Mouse (Mus musculus) limb, embryonic 14.5 days (tissue): ENCODE results near the gene Trpm3. TPM values are rescaled to one million over a fixed set of nuclear protein-coding genes. Genes with fewer than 3 reads are reported as not detected.

ENCODE experiments used
- ATAC-seq: fragments of 200-750 bp; cut with Nextera tagmentation; 2 replicates; pipeline ENCODE4 v1.8.0; 2017; ENCODE audit warnings: low read depth, moderate number of reproducible peaks, moderate TSS enrichment; ENCODE audit not compliant: low FRiP score
- DNase-seq: peaks from one replicate; pipeline ENCODE4 v3.0.0-alpha.2; 2015; ENCODE audit warnings: low spot score
- H3K27ac ChIP-seq: fragments of 300-500 bp; sonication (generic); replicated peaks from 2 replicates; pipeline ENCODE4 v1.5.1; 2014; ENCODE audit warnings: low read depth, mild to moderate bottlenecking, low read length, moderate library complexity, mixed read lengths
- H3K27me3 ChIP-seq: fragments of 300-500 bp; sonication (generic); 2 replicates; pipeline ENCODE4 v1.6.1; 2014; ENCODE audit warnings: low read length, mixed read lengths; ENCODE audit not compliant: control insufficient read depth, insufficient read depth
- H3K36me3 ChIP-seq: fragments of 300-500 bp; sonication (generic); 2 replicates; pipeline ENCODE4 v1.6.1; 2014; ENCODE audit warnings: mild to moderate bottlenecking, low read length, moderate library complexity, mixed read lengths; ENCODE audit not compliant: control insufficient read depth, insufficient read depth
- H3K4me1 ChIP-seq: fragments of 300-500 bp; sonication (generic); 2 replicates; pipeline ENCODE4 v1.6.1; 2014; ENCODE audit warnings: antibody characterized with exemption, low read length, mixed read lengths; ENCODE audit not compliant: control insufficient read depth, insufficient read depth
- H3K4me2 ChIP-seq: fragments of 300-500 bp; sonication (generic); replicated peaks from 2 replicates; pipeline ENCODE4 v1.6.1; 2014; ENCODE audit warnings: low read depth, mild to moderate bottlenecking, low read length, moderate library complexity; ENCODE audit not compliant: severe bottlenecking
- H3K4me3 ChIP-seq: fragments of 300-500 bp; sonication (generic); replicated peaks from 2 replicates; pipeline ENCODE4 v1.5.1; 2014; ENCODE audit warnings: low read length
- H3K9ac ChIP-seq: fragments of 300-500 bp; sonication (generic); 2 replicates; pipeline ENCODE4 v1.6.1; 2014; ENCODE audit warnings: mild to moderate bottlenecking, low read depth, low read length, moderate library complexity; ENCODE audit not compliant: severe bottlenecking
- H3K9me3 ChIP-seq: fragments of 300-500 bp; sonication (generic); 2 replicates; pipeline ENCODE4 v1.6.1; 2016; ENCODE audit warnings: low read length; ENCODE audit not compliant: control insufficient read depth
- POLR2A ChIP-seq: fragments of 200-500 bp; IDR thresholded peaks from 2 replicates; pipeline ENCODE4 v1.8.0; 2012; ENCODE audit warnings: inconsistent platforms, mild to moderate bottlenecking, moderate library complexity, borderline replicate concordance; ENCODE audit not compliant: insufficient read depth, insufficient read length; ENCODE audit errors: extremely low read depth
- WGBS: fragments of 180-500 bp; shearing (Covaris S2); extraction: QIAGEN DNeasy Blood & Tissue Kit; methylation state at CpG from one replicate; pipeline ENCODE4 v1.1.7; 2014; 5-methylcytosine and 5-hydroxymethylcytosine counted together
- polyA plus RNA-seq, 2 experiments: library from polyadenylated mRNA; depleted of rRNA in 1 of 2; stranded (reverse) in 1 of 2; unstranded in 1 of 2; fragments of >200 nt; fragmentation: Nextera tagmentation in 1 of 2; extraction: Ambion mirVana in 1 of 2; gene quantifications; 2 replicates each; pipeline versions ENCODE4 v1.2.1 to v1.2.3; 2012 to 2014

Gene Trpm3
- polyA plus RNA-seq, 2 experiments: 3.7 to 4.1 TPM

- no peaks in the 10 kb centered on the region for H3K4me1 ChIP-seq
- H3K4me2 ChIP-seq: no peak overlapping the region
- no peaks in the 10 kb centered on the region for H3K36me3 ChIP-seq
- no peaks in the 10 kb centered on the region for H3K27me3 ChIP-seq
- 70% methylated on average over 11 of the region's 11 CpGs for WGBS
- H3K9me3 ChIP-seq: no peaks in the 10 kb centered on the region
- no peak for TF ChIP-seq POLR2A
- H3K9ac ChIP-seq: no peak overlapping the region
- no peak overlapping the region for H3K4me3 ChIP-seq
- H3K27ac ChIP-seq: no peak overlapping the region
- ATAC-seq (no peak), DNase-seq (no peak)
These were observed 867.8 kb downstream of the Trpm3 start for GRCm38 (mm10) chr19:23006517-23007273.

- Histone ChIP-seq H3K9me3 (no peaks in the 10 kb centered on the region), H3K36me3 (no peaks in the 10 kb centered on the region), H3K27ac (no peak overlapping the region), H3K27me3 (no peaks in the 10 kb centered on the region), H3K4me2 (no peak overlapping the region), H3K4me3 (no peak overlapping the region), H3K4me1 (no peaks in the 10 kb centered on the region), H3K9ac (no peak overlapping the region)
- WGBS: 86% methylated on average over 1 of the region's 2 CpGs
- DNase-seq: no peak
- TF ChIP-seq POLR2A: no peak
- ATAC-seq: no peak
These were observed 874.8 kb downstream of the Trpm3 start for GRCm38 (mm10) chr19:23013695-23014094.

- DNase-seq (no peak), ATAC-seq (no peak)
- no peaks in the 10 kb centered on the region for H3K9me3 ChIP-seq
- no peak overlapping the region for H3K27ac ChIP-seq
- no peak for TF ChIP-seq POLR2A
- H3K4me3 ChIP-seq: no peak overlapping the region
- WGBS: 62% methylated on average over 3 of the region's 3 CpGs
- H3K36me3 ChIP-seq: no peaks in the 10 kb centered on the region
- H3K9ac ChIP-seq: no peak overlapping the region
- H3K4me1 ChIP-seq: no peaks in the 10 kb centered on the region
- H3K27me3 ChIP-seq: no peaks in the 10 kb centered on the region
- H3K4me2 ChIP-seq: no peak overlapping the region
These were observed 876.7 kb downstream of the Trpm3 start for GRCm38 (mm10) chr19:23015516-23015915.

- no peaks in the 10 kb centered on the region for H3K4me1 ChIP-seq
- no peaks in the 10 kb centered on the region for H3K36me3 ChIP-seq
- H3K4me2 ChIP-seq: no peak overlapping the region
- no peak overlapping the region for H3K4me3 ChIP-seq
- no peaks in the 10 kb centered on the region for H3K27me3 ChIP-seq
- H3K9ac ChIP-seq: no peak overlapping the region
- ATAC-seq (no peak), DNase-seq (no peak)
- H3K9me3 ChIP-seq: no peaks in the 10 kb centered on the region
- WGBS: 71% methylated on average over 2 of the region's 2 CpGs
- H3K27ac ChIP-seq: no peak overlapping the region
- no peak for TF ChIP-seq POLR2A
These were observed 879.4 kb downstream of the Trpm3 start for GRCm38 (mm10) chr19:23018186-23018727.

GRCm38 (mm10) chr19:23022902-23023301, 884.1 kb downstream of the Trpm3 start:
- ATAC-seq (no peak), DNase-seq (no peak)
- Histone ChIP-seq H3K9me3 (no peaks in the 10 kb centered on the region), H3K36me3 (no peaks in the 10 kb centered on the region), H3K4me1 (no peaks in the 10 kb centered on the region), H3K27ac (no peak overlapping the region), H3K4me3 (no peak overlapping the region), H3K9ac (no peak overlapping the region), H3K4me2 (no peak overlapping the region), H3K27me3 (no peaks in the 10 kb centered on the region)
- no peak for TF ChIP-seq POLR2A
- WGBS: 93% methylated on average over 6 of the region's 6 CpGs
